ENCODE assay signal across 22 mouse cellular contexts in the genomic region with DNA sequence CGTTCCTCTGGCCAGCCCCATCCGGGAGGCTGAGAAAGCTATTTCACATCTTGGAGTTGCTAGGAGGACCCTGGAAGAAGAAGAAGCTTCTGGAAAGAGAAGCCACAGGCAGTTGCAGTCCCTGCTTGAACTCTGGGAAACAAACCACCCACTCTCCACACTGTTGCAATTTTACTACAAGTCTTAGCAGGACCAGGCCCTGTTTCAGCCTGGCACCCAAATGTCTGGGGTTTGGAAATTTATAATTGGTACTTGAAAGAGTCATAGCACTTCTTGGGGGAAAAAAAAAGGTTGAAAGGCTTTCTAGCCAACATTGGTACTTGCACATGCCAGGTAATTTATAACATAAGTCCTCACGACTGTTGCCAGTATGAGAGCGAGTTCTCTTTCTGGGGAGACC. TPM values are rescaled to one million over a fixed set of nuclear protein-coding genes. Genes with fewer than 3 reads are reported as not detected.
"Had no signal": no experiment of that assay in that cellular context is flagged by ENCODE, and none has a peak within 500 bp of the region (broad histone marks: within the 10 kb centered on the region; RNA-seq: fewer than 3 reads in every experiment).

No protein-coding gene starts in this region.

- H3K36me3 ChIP-seq: lung, embryonic 15.5 days; midbrain, embryonic 13.5 days; neural tube, embryonic 13.5 days; neural tube, embryonic 15.5 days had no signal

- H3K4me3 ChIP-seq: lung, embryonic 15.5 days; megakaryocyte, embryonic 14.5 days; midbrain, embryonic 13.5 days; myocyte; neural tube, embryonic 13.5 days; neural tube, embryonic 15.5 days had no signal

- ATAC-seq: lung, postnatal 0 days; midbrain, embryonic 13.5 days; midbrain, embryonic 16.5 days had no signal

- H3K4me2 ChIP-seq: lung, embryonic 15.5 days; midbrain, embryonic 11.5 days; midbrain, embryonic 13.5 days; neural tube, embryonic 13.5 days; neural tube, embryonic 15.5 days had no signal

- H3K4me1 ChIP-seq: megakaryocyte, embryonic 14.5 days had no signal

- H3K27me3 ChIP-seq: lung, embryonic 15.5 days; megakaryocyte, embryonic 14.5 days; midbrain, embryonic 13.5 days; neural tube, embryonic 13.5 days; neural tube, embryonic 15.5 days had no signal

- H3K9ac ChIP-seq: lung, embryonic 15.5 days; midbrain, embryonic 13.5 days; neural tube, embryonic 13.5 days; neural tube, embryonic 15.5 days had no signal

- H3K9me3 ChIP-seq: lung, embryonic 15.5 days; megakaryocyte, embryonic 14.5 days; midbrain, embryonic 13.5 days; neural tube, embryonic 13.5 days; neural tube, embryonic 15.5 days had no signal

- DNase-seq: lung, adult 2 months; lung, postnatal 14 days; lung, postnatal 36 days; retina, postnatal 1 day; right cerebral cortex, adult 18-20 months; right cerebral cortex, postnatal 25 days; right cerebral cortex, postnatal 4 days; spleen, adult 18-20 months; thymus, adult 18-20 months; thymus, postnatal 14 days; thymus, postnatal 36 days had no signal

- H3K27ac ChIP-seq: lung, embryonic 15.5 days; macrophage; midbrain, embryonic 13.5 days; neural tube, embryonic 13.5 days; neural tube, embryonic 15.5 days had no signal

RNA-seq across cellular contexts. Expression of a gene that starts 57.9 kb away (rescaled TPM):
- total RNA-seq: megakaryocyte progenitor cell, adult 5-6 weeks had no signal
